Mouse (Mus musculus) adrenal gland, adult 18-20 months (tissue): ENCODE data around the gene Camta1. TPM values are rescaled to one million over a fixed set of nuclear protein-coding genes. Genes with fewer than 3 reads are reported as not detected.

Experiments used
- DNase-seq, 2 experiments: peaks; one replicate each; pipeline ENCODE4 v3.0.0; 2021 to 2022; ENCODE audit warnings: low spot score in 2 of 2
- total RNA-seq, 2 experiments: library from RNA; stranded (reverse); gene quantifications; 1 replicate in 1 of 2; 2 replicates in 1 of 2; pipeline ENCODE4 v1.2.3; 2021

Gene Camta1
- total RNA-seq, 2 experiments from 2014 or later: 37.2 to 38.2 TPM

DNA sequence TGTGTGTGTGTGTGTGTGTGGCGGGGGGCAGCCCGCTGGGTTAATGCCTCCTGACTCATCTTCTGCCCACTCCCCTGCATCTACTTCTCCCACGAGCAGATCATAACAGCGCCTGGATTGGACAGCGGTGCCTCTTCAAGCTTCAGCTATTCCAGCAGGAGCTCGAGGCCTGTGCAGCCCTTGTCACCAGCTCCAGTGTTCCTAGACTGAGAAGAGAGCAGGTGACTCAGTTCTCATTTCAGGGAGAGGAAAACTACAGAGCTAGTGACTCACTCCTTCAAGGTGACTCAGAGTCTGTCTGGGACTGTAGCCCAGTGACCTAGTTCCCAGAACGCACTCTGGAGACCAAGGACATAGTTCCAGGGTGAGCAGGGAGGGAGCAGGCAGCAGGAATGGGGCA, 522.3 kb downstream of the Camta1 start:
- DNase-seq: peak; percentile 33 to 55

DNA sequence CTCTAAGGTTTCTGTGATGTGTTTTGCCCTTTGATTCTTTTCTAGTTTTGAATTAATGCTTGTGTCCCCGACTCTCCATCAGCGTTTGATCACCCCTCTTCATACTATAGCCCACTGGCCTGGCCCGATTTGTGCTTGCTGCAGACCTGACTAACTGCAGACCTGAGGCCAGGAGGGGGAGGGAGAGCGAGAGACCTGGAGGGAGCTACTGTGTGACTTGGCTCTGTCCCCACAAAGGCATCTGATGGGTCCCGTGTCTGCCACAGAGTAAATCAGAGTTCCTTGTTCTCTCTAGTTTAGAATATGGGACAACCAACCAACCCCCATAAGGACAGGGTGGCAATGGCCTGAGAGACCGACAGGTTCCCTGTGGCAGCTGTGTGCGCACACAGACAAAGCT, 522.7 kb downstream of the Camta1 start:
- no peak for DNase-seq

DNA sequence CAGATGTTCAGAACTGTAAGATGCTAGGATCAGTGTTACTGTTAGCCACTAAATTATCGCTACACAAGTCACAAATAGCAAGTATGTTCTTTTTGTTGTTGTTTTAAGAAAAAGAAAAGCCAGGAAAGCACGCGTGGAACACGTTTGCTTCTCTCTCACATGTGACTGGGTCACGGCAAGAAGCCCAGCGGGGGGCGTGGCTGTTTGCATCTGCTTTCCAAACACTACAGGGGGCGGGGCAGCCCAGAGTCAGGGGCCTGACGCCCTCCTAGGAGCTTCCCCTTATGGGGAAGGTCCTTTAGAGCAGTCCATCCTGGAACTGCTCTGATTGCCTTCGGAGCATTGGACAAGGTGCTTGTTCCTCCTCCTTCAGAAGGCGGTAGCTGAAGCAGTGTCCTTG, 524.1 kb downstream of the Camta1 start:
- DNase-seq: no peak

DNA sequence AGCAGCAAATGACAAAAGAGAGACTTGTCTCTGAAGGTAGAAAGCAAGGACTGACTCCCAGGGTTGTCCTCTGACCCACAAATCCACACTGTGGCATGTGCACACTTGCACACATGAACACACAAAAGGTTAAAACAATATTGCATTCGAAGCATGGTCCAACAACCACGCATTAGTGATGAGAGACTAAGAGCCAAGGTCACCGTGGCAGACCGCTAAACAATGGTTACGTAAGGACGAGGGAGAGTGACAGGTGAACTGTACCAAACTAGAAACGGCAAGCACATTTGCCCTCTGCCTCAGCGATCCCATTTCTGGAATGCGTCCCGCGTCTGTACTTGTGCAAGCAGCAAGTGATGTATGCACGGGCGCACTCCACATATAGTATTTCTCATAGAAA, 525.3 kb downstream of the Camta1 start:
- no peak for DNase-seq

DNA sequence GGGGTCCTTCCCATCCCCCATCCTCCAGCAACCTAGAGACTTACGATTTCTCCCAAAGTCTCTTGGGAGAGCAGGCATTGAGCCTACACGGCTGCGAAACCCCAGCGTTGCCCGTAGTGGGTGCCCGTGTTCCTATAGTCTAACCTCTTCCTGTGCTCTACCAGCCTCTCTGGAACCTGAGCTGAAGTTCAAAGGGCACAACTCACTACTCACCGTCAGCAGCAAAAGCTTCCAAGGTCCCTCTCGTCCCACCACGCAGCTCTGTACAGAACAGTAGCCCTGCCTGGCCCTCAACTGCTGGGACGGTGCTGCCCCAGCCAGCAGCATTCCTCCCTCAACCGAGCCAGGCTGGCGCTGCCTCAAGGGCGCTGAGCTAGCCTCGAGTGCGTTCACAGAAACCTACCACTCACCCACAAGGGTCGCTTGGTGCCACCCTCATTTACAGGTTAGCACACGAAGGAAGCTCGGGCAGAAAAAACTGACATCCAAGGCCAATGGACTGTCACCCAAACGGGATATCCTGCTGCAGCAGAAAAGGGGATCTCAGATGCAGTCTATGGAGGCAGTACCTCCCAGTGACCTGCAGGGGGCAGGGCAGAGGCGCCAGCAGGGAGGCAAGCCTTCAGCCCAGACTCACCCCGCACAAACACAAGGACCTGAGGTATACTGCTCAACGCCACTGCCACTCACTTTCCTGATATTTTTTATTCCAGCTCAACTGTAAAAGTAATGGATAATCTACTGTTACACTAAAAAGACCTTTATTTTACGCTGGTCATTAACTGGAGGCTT, 526.5 kb downstream of the Camta1 start:
- peak; percentile 69 to 70 for DNase-seq

DNA sequence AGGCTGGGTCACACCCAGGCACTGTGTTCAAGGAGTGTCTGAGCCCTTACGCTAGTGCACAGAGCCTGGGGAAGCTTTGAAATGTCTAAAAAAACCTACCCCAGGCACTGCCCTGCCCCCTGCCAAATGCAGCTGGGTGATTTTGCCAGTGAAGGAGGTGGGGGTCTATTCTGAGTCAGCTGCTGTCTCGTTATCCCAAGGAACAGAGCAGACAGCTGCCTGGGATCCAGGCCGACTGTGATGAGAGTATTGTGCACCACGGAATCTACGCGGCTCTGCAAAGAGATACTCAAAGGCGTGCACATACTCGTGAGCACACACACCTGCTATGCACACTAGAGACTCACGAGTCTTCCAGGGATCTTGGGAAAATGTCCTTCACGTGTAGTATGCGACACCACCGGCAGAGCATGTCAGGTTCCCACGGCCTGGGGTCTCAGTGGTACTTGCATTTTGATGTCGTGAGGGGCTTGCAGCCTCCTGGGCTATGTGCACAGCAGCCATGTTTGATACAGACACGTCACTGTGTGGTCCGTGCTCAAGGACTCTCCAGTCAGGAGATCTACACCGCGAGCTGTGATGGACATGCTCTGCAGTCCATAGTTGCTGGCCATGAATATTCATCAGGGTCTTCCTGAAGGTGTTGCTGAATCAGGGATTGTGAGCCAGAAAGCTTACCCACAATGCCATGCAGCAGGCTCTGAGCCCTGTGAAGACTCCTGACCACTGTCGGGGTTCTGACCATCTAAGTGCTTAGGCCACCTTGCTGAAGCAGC, 529.4 kb downstream of the Camta1 start:
- no peak for DNase-seq

DNA sequence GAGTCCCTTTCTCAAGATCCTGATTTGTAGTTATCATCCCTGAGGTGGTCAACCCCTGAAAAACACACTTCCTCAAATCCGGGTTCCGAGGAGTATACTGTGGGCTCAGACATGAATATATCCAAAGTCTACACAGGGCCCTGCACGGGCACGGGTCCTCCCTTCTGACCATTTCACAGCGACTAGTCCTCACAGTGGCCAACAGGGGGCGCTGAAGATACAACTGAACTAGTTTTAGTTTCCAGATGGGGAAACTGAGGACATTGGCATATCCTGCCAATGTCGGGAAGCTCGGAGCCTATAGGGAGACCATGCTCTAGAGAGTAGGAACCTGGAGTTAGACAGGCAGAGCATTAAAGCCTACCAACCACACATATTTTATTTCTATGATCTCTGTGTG, 530.7 kb downstream of the Camta1 start:
- DNase-seq: peak; percentile 15 to 30

DNA sequence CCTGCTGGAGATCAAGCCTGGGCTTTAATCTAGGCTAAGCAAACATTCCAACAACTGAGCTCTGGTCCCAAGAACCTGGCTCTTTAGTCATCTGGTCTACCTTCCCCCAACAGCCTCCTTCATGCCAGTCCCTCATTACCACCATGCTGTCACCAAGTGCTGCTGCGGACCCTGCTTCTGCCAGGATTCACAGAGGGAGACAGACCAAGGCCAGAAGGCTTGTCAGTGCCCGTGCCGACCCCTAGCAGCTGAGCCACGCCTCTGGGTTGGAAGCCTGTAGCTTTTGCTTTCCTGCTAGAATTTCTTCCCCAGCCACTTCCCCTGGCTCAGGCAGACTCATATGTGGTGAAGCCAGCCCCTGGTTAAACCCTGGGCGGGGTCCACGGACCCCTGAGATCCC, 533.6 kb downstream of the Camta1 start:
- DNase-seq: no peak

DNA sequence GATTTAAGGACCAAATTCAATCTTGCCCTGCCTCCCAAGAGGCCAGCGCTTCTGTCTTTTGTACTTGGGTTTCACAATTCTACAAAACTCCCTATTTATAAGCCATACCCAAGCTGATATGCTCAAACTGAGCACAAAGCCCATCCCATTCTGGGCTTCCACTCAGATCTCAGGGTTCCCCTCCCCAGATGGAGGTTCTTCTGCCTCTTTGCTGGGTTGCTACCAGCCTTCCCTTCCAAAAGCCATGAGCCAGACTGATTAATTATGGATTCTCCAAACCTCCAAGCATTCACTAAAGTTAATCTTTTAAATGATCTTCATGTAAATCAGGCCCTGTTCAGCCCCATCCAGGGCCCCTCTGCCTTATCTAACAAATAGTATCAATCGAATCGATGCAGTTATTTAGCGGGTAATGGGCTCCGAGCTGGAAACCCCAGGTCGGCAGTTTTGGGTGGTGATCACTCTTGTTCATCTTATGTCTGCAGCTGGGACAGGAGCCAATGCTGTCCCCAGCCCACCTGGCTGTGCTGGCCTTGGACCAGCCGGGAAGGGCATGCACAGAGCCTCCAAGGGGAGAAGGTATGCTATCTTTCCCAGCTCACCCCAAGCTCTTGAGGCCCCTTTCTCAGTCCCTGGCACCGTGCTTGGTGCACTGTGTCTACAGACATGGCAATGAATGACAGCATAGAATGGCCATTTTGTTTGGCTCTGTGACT, 534.5 kb downstream of the Camta1 start:
- no peak for DNase-seq

DNA sequence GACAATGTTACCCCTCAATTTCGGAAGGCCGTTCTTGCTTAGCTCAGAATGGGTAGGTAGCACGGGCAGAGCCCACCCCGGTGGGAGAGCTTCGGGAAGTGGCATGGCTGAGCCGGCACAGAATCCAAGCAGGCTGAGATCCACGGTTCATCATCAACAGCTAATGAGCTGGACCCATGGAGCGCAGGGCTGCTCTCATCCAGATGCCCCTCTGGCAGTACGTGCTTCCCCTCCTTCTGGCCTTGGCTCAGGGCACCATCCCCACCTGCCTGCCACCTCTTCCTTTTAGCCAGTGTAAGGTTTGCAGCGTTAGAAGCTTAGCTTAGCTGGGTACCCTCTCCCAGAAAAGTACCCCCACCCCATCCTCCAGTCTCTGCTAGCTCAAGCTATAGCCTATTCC, 545.2 kb downstream of the Camta1 start:
- no peak for DNase-seq

DNA sequence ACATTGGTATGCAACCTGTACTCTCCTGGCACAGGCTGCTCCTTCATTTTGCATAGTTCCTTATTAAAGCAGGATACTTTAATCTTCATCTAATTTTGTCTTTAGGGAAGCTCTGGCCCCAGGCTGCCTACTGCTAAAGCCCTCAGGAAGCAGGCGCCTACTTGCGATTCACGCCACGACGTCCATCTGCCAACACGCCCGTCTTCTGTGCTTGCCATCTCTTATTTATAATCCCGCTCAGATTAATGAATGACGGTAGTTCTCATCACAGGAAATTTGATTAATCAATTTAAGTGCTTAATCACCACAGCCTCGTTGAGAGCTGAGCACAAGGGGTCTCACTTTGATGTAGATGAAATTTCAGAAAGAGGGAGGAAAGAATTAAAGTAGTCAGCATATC, 546.0 kb downstream of the Camta1 start:
- DNase-seq: no peak

DNA sequence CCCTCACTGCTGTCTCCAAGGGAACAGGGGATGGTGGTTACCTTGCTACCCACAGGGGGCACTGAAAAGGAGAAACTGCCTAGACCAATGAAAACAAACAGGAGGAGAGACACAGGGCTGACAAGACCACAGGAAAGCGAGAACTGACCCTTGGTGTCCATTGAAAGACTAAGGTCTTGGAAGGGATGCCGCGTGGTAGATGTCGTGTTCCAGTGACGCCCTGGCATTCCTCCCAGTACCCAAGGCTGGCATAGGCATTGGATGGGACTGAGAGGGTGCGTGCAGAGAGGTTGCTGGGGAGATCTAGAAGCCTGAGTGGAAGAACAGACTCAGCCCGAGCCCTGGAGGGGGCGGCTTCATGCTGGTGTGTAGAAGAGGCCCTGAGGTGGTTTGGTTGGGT, 550.9 kb downstream of the Camta1 start:
- DNase-seq: no peak

DNA sequence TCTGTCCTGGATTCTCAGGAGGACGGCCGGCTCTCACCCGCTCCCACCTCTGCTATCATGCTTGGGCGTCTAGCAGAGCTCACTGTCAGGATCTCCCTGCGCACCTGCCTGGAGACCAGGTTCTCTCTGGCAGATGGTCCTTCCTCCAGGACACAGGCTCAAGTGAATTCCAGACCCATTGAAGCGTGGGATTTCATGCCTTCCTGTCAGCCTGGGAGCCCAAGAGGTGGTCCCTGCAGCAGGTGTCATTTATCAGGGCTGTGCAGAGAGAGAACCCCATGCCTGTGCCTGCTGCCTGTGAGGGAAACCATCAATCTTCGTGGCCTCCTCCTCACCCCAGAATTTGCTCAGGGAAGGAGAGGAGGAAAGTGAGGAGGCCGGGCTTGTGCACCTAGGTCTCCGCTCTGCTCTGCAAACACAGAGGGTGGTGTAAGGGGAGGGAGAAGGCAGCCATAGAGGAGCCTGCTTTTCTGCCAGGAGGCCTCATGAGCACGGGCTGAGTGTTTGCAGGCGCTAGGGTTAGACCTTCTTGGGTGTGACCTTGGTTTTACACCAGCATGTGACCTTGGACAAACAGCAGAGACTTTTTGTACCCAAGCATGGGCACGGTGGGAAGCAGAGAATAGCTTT, 551.5 kb downstream of the Camta1 start:
- DNase-seq: no peak

DNA sequence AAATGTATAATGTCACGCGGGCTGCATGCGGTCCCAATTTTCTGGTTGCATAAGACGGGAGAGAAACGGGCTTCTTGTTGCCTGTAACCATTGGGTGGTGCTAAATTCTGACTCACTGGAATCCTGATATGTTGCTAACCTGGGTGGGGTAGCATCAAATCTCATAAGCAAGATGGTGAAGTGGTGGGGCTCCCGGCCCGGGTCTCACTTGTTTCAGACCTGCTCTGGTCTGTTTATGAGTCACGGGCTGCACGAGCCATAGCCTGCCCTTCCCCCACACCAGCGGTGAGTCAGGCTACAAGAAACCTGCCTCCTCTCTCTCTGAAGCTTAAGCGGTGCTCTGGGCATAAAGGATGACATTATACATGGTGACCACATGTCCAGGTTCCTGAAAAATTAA, 554.8 kb downstream of the Camta1 start:
- no peak for DNase-seq

DNA sequence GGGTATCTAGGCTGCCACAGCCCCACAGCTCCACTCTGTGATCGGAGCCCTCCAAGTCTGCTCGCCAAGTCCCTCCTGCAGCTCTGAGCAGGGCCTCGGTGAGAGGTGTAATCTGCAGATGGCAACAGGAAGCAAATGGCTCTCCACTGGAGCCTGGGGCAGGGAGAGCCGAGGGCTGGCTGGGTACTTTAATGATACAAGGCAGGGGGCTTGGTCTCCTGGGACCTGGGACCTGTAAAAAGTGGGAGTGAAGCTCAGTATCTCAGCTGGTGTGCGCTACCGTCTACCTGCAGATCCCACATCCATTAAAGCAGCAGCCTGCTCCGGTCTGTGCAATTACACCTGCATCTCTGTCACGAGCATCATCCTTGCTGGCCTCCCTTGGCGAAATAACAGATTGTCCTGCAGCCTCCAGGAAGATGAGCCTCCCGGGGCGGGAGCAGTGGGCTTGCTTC, 555.3 kb downstream of the Camta1 start:
- no peak for DNase-seq

DNA sequence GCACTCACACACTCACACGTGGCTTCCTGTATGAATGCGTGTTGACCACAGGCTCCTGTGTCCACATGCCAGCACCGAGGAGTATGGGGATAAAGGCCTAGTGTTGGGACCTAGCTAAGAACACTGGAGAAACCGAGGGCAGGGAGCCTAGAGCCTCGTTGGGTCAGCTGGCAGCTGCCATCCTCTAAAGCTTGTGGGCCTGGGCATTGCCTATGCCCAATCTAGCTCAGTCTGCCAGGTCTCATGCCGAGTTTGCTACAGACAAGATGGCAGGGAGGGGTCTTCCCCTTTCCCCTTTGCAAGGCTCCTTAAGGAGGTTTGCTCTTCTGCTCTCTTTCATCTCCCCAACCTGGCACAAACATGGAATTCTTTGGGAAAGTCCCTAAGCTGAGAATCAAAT, 555.9 kb downstream of the Camta1 start:
- DNase-seq: no peak

DNA sequence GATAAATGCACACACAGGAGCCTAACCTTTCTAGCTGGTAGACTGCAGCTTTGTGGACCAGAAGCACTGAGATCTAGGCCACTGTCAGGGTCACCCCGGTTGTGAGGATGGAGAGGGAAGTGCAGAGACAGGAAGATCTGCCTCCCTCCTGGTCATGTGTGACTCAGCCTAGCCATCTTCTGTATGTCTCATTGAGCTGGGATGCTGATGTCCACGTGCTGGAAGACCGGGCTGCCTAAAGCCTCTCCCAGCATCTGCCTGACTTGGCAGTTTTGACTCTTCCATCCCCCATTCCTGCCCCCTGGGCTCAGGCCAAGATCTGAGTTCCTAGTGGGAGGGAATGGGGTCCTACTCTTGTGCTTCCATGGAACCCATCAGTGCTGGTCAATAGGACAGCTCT, 557.7 kb downstream of the Camta1 start:
- no peak for DNase-seq

DNA sequence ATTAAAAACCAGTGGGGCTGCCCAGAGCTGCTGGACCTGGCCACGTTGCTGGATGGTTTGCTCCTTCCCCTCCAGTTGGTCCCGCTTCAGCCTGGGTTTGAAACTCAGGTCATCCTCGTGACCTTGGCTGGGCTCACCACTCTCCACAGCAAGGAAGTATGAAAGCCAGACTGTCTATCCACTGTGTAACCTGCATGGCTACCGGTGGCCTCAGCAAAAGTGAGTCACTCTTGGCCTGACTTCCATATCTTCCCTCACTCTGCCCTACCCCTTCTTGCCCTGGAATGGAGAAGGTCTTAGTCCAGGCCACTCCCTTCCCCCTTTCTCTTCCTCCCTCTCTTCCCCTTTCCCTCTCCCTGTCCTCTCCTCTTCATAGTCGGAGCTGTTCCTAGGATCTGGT, 558.2 kb downstream of the Camta1 start:
- no peak for DNase-seq

DNA sequence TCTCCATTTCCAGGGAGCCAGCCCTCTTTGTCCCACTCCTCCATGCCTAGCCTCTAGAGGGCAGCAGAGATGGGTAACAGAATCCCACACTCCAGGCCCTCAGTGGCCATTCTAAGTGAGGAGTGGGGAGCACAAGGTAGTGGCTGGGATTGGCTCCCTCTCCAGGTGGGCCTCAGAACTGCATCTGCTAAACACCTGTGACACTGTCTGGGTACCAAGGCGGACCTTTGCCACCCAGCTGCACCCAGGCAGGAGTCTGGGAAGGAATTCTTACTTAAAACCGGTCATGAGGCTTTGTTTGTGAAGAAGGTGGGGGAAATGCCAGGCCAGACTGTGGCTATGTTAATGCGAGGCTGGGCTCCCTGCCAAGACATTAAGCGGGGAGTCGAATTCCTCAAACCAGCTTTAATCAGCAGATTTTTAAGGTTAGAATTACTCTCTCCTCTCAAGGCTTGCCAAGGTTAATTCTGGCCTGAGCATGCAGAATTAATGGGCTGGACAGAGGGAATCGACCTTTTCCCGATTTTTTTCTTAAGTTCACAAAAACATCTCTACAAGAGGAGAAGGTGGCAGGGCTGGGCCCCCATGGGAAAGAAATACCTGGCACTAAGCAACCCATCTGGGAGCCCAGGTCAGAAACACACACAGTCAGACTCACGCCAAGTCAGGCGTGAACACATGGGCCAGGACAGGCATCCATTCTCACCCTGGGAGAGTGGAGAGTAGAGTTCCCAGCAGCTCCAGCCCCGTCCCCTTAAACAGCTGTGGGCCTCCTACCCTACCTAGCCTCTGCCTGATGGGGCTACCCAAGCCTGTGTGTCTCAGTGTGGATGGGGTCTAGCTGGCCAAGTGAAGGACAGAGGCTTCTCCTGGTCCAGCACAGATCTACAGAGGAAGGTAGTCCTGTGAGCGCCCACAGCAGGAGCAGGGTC, 559.2 kb downstream of the Camta1 start:
- no peak for DNase-seq

DNA sequence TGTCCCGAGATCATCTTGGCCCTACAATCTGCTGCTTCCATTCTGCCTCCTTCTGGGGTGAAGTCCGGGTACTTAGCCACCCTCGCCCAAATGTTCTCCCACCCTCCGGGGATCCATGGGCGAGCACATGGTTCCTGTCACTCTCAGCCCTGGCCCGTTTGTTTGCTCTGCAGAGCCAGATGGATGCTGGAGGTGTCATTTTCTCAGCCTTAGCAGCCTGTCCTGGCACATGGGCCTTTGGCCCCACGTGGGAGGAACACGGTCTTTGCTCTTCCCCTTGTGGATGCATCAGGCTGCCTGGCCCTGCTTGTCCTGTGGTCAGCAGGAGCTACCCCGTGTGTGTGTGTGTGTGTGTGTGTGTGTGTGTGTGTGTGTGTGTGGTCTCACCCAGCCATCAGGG, 560.3 kb downstream of the Camta1 start:
- no peak for DNase-seq
